Mouse (Mus musculus): ENCODE measurements at regions not wholly inside any gene's neighbourhood (a gene's known extent, or its start where the extent isn't known, plus 50 kb on each side); places are given as distances from the start of the nearest gene placed in this dataset.
A peak's percentile ranks its signal among the peaks of the same experiment; 100 is the strongest.
"Not testable (repeated sequence)": the region's sequence is repeated elsewhere in the genome, so short reads cannot be mapped to it uniquely, and the experiment has no call there.

DNA sequence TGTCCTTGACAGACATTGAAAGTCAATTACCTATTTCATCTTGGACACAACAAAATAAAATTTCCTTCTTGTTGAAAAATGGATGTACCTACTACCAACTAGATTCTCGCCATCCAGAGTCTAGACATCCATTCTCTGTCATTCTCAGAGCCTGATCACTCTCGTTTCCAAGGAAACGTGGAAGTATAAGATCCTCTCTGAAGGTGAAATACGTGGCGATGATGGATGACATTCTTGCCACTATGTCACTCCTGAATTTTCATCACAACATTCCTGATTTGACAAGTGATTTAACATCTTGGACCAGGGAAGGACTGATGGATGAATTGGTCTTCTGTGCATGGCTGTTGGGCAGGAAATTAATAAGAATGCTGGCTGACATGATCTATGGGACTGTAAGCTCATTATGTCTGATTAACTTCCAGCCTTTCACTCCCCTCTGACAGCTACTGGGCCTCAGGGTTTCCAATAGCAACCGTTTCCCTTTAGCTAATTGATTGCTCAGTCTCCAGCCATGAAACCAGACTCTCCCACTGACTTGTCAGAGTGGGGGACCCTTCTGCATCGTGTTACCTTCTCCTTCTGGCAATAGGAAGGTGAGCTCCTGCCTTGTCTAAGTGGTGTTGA lies 140.7 kb upstream of the Gm12728 start:
- DNase-seq (ENCODE audit: low spot score): peak; percentile 93

DNA sequence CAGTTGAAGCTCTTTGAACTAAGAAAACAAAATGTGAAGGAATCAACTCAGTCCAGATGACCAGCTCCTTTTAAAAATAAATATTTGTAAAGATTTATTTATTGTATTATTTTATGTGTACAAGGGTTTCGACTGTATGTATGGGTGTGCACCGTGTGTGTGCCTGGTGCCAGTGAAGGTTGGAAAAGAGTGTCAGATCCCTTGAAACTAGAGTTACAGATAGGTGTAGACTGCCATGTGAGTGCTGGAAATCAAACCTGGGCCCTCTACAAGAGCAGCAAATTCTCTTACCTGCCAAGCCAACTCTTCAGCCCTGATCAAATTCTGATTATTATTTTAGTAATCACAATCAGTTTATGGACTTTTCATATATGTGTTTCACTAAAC lies 140.2 kb upstream of the Gm12728 start:
- no peak for DNase-seq (ENCODE audit: low spot score)

DNA sequence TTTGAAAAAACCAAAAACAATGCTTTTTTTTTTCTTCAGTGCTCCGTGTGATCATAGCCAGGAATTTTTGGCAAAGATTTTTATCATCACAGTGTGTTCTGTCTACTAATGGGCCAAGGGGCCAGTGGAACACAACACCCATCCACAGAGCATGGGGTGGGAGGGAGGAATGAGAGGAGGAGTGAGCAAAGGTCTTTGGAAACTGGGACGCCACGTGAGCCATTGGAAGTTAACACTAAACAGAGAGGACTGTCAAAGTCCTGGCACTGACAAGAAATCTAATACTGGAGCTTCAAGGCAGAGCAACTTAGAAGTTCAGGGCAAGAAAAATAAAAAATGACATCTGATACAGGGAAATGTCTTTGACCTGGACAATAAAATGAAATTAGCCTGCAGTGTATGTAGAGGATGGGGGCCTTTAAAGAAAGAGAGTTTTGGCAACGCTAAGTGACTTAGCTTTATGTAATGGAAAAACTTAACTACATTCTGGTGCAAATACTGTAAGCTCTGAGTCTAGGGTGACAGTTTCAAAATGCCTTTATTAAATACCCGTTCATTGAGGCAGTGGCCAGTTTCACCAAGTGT lies 133.5 kb upstream of the Gm12728 start:
- DNase-seq (ENCODE audit: low spot score): no peak

DNA sequence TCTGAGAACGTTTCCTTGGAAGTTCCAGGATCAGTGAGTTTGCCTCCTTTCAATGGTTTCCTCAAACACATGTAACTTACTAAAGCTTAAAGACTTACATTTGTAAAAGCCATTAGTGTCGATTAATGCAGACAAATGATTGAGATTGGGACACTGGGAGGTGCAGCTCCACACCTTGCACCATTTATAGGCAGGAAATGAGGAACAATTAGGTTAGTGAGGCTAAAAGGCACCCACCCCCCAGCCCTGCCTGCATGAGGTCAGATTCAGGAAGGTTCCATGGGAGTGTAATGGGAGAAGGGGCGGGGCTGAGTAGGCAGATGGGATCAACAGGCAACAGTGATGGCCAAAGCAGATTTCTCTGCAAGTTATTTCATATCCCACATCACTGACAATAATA lies 131.1 kb upstream of the Gm12728 start:
- no peak for DNase-seq (ENCODE audit: low spot score)

DNA sequence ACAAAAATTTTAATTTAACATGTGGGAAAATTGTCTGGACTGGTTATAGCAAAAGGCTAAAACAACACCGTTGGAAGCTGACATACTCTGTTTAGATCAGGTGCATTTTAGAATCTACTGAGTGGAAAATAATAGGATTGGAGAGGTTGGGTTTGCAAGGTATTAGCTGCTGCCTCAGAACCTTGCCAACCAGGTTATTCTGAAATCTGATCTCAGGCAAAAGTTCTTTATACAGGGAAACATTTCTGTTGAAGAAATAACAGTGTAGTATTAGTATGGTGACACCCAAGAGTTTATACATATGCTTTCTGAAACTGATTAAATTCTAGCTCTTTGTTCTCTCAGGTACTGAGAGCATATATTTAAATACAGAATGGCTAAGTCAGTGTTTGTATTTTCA lies 113.0 kb upstream of the Gm12728 start:
- no peak for DNase-seq (ENCODE audit: low spot score)

DNA sequence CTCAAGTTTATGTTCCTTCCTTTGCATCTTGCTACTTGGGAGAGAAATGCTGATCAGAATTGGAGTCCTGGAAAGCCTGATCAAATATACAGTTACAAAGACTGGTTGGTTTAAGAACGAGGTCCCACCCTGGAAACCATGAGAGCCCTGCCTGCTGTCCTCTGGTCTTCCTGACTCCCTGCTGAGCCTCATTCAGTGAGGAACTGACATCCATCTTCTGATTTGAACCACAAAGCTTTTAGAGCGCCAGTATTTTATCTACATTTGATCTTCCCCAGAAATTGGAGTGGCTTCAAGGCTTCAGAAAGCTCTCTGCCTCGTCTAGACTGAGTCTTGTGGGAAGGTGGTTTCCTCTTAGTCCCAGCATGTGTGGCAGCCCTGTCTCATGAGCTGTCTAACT lies 99.0 kb upstream of the Gm12728 start:
- no peak for DNase-seq (ENCODE audit: low spot score)

DNA sequence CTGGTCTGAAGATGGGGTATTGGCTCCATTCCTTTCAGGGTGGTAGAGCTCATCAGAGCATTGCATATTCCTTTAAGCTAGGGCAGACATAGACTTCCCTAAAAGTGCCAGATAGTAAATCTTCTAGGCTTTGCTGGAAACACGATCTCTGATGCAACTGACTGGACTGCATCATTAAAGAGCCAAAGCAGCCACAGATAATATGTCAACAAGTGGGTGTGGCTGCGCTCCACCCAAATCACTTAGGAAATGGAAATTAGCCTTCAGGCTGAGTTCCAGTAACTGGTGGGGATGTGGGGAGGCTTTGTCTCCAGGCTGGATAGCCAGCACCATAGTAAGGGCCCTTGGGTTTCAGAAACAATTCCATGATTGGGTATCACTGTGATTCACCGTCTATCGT lies 97.3 kb upstream of the Gm12728 start:
- DNase-seq (ENCODE audit: low spot score): no peak

DNA sequence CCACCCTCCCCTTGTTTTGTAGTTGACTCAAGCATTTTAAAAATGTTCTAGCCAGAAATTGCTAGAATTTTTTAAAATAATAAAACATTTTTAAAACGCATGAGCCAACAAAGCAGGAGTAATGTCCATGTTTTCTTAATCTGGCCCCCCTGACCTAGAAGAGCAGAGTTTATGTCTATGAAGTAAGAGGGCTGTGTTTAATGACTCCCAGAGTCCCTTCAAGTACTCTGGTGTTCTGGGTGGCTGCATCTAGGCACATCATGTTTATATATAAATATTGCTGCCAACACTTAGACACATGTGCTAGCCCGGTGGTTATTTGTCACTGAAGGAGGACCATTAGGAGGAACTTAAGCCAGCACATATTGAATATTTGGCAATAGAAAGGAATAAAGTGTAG lies 93.8 kb upstream of the Gm12728 start:
- DNase-seq (ENCODE audit: low spot score): no peak

DNA sequence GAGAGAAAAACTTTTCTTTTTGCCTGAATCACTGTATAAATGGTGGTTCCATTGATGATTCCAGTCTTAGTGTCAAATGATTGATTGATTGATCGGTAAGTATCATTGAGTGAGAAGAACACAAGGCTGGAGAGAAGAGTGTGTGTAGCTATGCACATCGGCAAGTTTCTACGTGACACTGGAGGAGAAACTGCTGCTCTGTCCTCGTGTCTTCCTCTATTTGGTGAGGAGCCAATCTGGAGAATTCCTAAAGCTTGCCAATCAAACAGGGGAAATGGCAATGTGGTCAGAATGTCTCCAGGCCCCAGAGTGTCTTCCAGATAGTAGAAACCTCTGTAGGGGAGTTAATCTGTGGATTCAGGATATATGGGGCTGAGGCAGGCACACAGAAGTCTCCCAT lies 92.5 kb upstream of the Gm12728 start:
- no peak for DNase-seq (ENCODE audit: low spot score)

DNA sequence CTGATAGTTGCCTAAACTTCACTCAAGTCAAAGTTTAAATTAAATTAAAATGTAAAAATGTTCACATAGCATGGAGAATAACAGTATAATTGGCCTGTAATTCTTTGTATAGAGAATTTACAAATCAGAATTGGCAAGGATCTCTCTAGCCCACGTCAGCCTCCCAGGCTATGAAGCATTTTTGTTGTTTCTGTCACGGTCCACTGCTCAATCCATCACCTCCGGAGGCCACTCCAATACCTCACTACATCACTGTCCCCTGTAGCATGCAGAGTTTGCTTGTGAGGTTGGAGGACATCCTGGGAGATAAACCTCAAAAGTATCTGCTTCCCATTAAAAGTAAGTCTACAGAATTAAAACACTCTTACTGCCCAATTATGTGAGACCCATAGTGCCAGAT lies 87.6 kb upstream of the Gm12728 start:
- DNase-seq (ENCODE audit: low spot score): peak; percentile 49

DNA sequence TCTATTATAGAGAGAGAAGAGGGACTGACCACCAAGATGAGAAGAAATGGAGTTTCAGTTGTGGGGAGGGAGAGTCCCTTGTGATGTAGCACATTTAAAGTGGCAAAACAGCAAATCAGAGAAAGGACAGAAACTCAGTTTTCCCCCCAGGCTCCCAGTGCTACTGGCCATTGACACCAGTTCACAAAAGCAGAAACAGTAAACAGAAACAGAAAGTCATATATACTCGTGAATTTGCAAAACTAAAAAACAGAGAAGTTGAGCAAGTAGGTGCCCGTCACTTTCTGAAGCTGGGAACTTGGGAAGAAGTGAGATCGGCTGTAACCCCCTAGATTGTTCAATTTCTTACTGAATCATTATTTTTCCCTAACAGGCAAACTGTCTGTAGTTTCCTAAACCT lies 86.3 kb upstream of the Gm12728 start:
- no peak for DNase-seq (ENCODE audit: low spot score)

DNA sequence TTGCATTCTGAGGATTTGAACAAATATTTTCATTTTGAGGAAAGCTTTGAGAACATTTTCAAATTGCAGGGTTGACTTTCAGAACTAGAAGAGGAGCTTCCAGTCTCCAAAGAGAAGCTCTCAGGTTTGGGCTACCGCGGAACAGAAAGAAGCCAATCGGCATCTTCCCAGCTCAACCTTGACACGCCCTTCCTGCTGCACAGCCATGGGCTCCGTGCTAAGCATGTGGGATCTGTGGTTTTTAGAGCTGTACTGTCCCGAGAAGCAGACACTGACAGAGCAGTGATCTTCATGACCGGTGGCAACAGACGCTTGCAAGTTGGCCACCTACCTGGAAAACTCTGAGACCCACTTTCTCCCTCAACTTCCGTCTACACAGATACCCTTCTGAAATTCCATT lies 85.4 kb upstream of the Gm12728 start:
- no peak for DNase-seq (ENCODE audit: low spot score)

DNA sequence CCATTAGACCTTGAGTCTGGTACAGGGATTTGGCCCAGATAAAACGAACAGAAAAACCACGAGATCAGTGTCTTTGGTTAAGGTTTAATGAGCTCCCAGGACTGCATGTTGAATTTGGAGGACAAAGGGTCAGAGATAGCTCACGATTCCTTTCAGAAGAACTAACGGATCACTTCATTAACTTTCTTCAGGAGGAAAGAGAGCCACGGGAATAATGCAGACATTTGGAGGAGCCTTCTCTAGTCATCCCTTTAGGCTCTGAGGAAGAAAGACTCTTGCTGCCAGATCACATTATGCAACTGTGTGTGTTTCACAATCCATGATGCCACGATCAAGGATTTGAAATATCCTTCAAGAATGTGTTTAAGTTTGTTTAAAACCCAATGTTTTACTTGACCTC lies 83.7 kb upstream of the Gm12728 start:
- peak; percentile 38 for DNase-seq (ENCODE audit: low spot score)

DNA sequence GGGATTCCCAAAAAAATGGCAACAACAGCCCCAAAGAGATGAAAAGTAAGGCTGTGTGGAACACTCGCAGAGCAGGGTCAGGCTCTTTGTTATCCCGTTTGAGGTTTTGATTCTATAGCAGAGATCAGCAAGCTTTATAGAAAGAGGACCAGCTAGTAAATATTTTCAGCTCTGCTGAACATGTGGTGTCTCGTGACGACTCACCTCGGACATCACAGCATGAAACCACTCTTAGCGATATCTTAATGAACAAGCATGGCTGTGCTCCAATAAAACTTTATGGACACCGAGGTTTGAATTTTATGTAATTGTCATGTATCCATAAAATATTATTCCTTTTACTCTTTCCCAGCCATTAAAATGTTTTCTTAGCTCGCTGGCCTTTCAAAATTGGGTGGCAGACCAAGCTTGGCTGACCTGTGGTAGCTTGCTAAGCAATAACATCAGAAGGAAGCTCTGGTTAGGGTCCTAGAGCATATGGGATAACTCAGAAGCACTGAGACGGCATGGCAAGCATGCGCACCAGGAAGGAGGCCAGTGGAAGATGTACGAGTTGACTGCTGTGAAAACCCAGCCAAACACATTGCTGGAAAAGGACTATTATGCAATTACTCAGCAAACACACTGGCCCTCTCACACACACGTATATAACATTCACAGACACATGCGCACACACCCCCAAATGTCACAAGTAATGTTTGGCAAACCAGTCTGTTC lies 81.4 kb upstream of the Gm12728 start:
- no peak for DNase-seq (ENCODE audit: low spot score)

DNA sequence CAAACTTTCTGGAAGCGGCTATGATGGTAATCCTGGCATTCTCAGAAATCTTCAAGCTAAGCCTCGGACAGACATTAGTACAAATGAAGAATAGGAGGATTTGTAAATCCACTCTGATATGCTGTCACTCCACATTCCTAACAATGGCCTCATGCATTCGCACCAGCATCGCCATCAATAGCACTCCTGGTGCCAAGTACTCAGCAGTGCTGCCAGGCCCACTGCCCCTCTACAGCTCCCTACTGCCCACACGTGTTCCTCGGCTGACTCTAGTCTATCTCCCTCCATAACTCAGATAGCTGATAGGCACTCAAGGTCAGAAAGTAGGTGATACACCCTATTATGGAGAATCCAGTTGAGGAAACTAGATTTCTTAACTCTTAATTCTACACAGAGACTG lies 75.7 kb upstream of the Gm12728 start:
- no peak for DNase-seq (ENCODE audit: low spot score)

DNA sequence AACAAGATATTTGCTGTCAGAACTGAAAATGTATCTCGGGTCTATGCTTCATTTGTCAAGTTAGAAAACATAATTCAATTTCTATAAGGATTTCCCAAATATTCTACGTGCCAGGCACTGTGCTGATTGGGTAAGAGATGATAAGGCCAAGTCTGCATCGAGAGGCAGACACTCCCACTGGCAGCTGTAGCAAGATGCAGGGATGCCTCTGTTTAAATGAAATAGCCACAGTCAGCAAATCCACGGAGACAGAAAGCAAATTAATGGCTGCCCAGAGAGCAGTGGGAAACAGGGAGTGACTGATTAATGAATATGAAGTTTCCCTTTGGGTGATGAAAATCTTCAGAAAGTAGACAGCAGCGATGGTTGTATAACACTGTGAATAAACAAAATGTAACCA lies 71.6 kb upstream of the Gm12728 start:
- no peak for DNase-seq (ENCODE audit: low spot score)

DNA sequence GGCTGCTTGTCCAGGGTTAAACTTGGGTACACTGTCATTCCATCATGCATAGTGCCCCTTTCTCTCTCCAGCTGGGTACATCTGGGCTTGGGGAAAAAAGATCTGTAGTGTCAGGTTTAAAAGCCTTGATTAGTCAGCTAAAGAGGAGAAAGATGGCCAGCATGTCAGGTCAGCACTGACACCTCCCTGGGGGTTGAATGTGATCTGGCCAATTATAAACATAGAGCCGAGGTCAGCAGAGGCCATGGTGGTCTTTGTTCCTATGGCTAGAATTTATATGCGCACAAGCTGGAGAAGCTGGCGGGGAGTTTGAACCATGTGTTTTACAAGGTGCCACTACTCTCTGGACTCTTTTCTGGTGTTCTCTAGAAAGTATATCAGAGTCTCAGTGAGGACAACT lies 61.0 kb upstream of the Gm12728 start:
- no peak for DNase-seq (ENCODE audit: low spot score)

DNA sequence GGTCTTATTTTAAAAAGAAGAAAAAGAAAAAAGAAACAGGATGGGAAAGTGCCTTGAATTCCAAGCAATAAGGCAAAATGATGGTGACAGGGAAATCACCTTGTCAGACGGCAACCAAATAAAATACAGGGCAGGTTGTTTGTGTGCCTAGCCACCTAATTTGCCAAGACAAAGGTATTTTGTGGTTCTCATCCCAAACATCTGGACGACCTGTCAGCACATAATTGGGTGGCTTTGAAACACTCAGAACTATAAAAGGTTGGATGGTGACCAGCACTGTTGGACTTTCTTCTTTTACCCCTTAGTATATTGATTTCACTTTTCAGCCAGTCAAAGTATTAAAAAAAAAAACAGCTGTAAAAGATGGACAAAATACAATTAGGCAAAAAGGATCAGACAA lies 58.8 kb upstream of the Gm12728 start:
- DNase-seq (ENCODE audit: low spot score): no peak

DNA sequence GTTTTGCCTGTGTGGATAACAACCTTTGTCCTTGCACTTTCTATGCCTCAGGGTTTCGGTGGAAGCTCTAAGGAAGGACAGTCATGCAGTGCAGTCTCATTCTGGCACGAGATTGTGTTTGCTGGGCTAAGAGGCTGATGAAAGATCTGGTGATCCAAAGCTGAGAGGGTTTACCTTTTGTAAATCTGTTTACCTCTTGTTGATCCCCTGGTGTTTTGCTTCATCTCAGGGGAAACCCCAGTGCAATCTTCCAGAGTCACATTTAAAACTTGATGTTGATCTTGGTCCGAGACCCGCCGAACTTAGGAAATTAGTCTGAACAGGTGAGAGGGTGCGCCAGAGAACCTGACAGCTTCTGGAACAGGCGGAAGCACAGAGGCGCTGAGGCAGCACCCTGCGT lies 54.6 kb upstream of the Gm12728 start:
- DNase-seq (ENCODE audit: low spot score): not testable (repeated sequence)

Data from retina, embryonic 14.5 days (tissue).